Mouse (Mus musculus): ENCODE data around the gene Dusp14.

Dusp14 gene

GRCm38 (mm10) chr11:84066071-84066481 is 3.0 kb downstream of the Dusp14 start:
- no peak for DNase-seq

- no peak for DNase-seq
Observed at GRCm38 (mm10) chr11:84063631-84064209, 5.3 kb downstream of the Dusp14 start.

GRCm38 (mm10) chr11:84062805-84063204 is 6.3 kb downstream of the Dusp14 start:
- DNase-seq: no peak

GRCm38 (mm10) chr11:84061881-84062280 is 7.2 kb downstream of the Dusp14 start:
- no peak for DNase-seq

- no peak for DNase-seq
Observed at GRCm38 (mm10) chr11:84060635-84061034, 8.4 kb downstream of the Dusp14 start.

- no peak for DNase-seq
Observed at GRCm38 (mm10) chr11:84059784-84060183, 9.3 kb downstream of the Dusp14 start.

GRCm38 (mm10) chr11:84057418-84057817 is 11.6 kb downstream of the Dusp14 start:
- no peak for DNase-seq

- DNase-seq: peak; percentile 43
Observed at GRCm38 (mm10) chr11:84053524-84054163, 15.4 kb downstream of the Dusp14 start.

- no peak for DNase-seq
Observed at GRCm38 (mm10) chr11:84053055-84053454, 16.0 kb downstream of the Dusp14 start.

GRCm38 (mm10) chr11:84048411-84048810 is 20.6 kb downstream of the Dusp14 start:
- no peak for DNase-seq

GRCm38 (mm10) chr11:84047270-84047669 is 21.8 kb downstream of the Dusp14 start:
- DNase-seq: no peak

GRCm38 (mm10) chr11:84044988-84045387 is 24.1 kb downstream of the Dusp14 start:
- no peak for DNase-seq

- peak; percentile 58 for DNase-seq
Observed at GRCm38 (mm10) chr11:84042808-84043762, 26.0 kb downstream of the Dusp14 start.

- DNase-seq: no peak
Observed at GRCm38 (mm10) chr11:84040621-84041020, 28.4 kb downstream of the Dusp14 start.

GRCm38 (mm10) chr11:84033671-84034070 is 35.4 kb downstream of the Dusp14 start:
- DNase-seq: no peak

GRCm38 (mm10) chr11:84032559-84032958 is 36.5 kb downstream of the Dusp14 start:
- DNase-seq: no peak

GRCm38 (mm10) chr11:84031971-84032370 is 37.1 kb downstream of the Dusp14 start:
- DNase-seq: no peak

GRCm38 (mm10) chr11:84028271-84029028 is 40.6 kb downstream of the Dusp14 start:
- no peak for DNase-seq

- no peak for DNase-seq
Observed at GRCm38 (mm10) chr11:84027231-84027630, 41.8 kb downstream of the Dusp14 start.

GRCm38 (mm10) chr11:84016810-84017508 is 52.1 kb downstream of the Dusp14 start:
- no peak for DNase-seq

- no peak for DNase-seq
Observed at GRCm38 (mm10) chr11:84016147-84016809, 52.8 kb downstream of the Dusp14 start.

- DNase-seq: peak; percentile 42
Observed at GRCm38 (mm10) chr11:84013105-84013504, 56.0 kb downstream of the Dusp14 start.
